Mouse (Mus musculus): ENCODE measurements at regions not wholly inside any gene's neighbourhood (a gene's known extent, or its start where the extent isn't known, plus 50 kb on each side); places are given as distances from the start of the nearest gene placed in this dataset.

DNA sequence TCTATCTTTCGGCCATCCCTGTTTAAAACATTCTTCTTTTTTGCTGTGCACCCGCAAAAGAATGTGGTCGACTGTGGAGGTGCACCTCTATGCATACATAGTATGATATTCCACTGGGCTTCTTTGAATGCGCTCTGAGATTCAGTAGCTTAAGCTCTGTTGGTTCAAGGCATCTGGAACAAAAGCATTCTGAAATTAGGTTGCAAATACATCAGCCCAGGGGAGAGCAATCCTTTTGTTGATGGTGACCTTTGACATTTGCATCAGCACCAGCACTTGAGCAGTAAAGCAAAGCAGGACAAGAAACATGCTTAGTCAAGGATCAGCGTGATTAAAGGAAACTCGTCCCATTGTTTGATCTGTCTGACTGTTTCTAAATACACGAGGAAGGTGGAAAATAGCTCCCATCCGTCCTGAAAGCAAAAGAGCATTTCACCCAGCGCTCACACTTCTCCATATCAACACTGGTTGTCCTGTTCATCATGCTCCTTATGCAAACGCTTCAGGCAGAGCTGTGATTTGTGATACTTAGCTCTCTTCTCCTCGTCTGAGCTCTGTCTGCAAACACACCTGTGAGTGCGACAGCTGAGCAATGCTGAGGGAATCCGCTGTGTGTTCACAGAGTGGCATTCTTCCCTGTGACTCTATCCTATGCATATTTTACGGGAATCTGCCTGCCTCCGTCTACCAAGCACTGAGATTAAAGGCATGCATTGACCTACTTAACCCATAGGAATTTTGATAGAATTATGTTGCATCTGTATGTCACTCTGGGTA is 67.4 kb upstream of the Dkk2 start:
- no peak for DNase-seq (ENCODE audit: low spot score)

DNA sequence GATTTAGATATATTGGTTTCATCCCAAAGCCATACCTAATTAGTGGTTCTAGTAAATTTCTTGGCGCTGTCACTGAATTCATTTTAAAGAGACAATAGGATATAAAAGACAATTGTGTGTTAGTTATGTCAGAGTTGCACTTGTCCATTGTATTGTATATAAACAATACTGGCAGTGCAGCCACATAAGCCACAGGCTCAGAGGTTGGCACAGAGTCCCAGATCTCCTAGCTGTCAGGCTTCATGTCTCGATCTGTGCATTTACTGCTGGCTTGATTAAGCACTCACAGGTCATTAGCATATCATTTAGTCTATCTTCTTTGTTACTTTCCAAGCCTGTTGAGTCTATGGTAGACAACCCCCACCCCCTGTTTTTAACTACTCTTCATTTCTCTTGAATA is 66.6 kb upstream of the Dkk2 start:
- DNase-seq (ENCODE audit: low spot score) = no peak

DNA sequence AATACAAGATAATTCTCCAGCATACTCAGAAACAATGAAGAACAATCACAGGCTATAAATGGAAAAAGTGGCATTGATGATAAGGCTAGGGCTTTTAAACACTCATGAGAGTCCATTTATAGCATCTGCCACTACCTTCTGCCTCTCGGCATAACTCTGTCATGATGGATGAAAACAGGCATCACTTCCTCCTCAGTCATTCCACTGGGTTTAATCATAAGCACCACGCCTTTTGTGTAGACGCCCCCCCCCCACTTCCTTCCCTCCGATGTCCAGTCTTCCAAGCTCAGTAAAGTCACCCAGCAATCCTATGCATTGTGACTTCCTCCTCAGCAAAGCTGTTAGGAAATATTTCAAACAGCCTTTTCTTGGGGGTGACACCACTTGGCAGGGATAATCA is 63.1 kb upstream of the Dkk2 start:
- DNase-seq (ENCODE audit: low spot score) = no peak

DNA sequence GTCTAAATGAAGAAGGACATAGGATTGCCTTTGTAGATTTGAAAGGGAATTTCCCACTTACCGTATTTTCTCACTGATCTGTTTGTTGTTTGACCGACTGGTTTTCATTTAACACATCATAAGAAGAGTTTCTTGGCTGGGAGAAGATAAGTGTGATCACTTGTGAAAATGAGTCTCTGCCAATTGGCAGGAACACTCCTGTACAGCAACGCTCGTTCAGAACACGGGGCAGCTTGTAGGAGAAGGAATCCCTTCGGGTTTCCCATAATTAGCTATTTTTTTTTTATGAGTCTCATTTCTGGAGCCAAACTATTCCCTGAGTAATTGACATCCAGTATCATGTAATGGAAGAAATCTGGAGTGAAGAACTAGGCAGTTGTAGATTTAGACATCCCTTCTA is 61.8 kb upstream of the Dkk2 start:
- no peak for DNase-seq (ENCODE audit: low spot score)

DNA sequence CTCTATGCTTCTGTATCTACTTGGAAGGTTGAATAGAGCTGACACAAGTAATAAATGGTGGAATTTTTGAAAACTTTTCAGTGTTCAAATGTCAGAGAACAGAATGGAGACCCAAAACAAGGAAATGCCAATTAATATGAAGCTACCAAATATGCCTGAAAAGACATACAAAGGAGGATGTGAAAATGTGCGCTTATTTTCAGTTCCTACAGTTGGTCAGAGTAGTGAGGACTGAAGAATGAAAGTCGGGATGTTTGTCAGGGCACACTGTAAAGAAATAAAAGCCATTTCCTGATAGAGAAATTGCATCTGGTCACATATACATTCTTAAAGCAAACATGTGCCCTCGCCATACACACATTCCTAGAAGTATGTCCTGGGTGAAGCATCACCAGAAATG is 56.0 kb upstream of the Dkk2 start:
- no peak for DNase-seq (ENCODE audit: low spot score)

DNA sequence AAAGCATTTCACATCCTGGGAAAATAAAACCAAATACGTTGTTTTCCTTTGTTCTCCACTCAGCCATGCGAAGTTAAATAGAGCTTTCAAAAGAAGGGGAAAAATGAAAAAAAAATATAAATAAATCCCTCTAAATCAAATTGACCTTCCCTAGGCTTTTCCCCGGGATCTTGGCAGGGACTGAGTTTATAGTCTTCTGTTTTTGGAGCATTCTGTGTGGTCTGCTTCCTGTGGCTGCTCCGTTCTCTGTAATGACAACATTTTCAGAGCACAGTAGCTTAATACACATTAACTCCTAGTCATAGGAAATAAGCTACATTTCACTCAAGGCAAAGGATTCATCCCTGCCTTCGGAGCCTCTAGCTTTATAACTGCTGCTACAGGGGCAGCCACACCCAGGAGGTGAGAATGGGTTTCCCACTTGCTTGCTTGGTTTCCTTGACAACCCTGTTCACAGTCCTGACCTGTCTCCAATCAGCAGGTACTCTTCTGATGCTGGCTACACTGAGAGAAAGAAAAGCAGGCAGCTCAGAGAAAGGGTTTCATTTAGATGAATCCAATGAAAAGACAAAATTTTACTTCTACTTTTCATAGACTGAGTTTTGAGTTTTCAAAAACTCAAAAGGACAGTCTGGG is 51.9 kb upstream of the Dkk2 start:
- DNase-seq (ENCODE audit: low spot score) = no peak

DNA sequence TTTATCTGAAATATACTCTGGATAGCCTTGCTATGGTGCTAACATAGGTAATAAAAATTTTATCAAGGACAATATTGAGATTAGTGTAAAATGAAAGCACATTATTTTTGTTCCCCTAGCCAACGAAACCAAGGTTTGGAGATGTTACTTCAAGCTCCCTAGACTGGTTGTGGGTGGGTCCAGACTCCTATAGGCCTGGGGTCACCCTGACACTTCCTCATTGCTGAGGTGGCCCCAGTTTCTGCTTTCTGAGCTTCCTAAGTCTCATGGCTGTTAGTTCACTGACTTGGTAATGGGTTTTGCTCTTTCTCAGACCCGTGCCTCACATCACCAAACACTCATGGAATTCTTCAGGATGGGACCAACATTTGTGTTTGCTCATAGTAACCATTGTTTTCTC is 49.9 kb upstream of the Dkk2 start:
- no peak for DNase-seq (ENCODE audit: low spot score)
